Mouse (Mus musculus): Measurements from ENCODE around the gene Wnt5a. TPM values are rescaled to one million over a fixed set of nuclear protein-coding genes. Genes with fewer than 3 reads are reported as not detected.
A peak's percentile ranks its signal among the peaks of the same experiment; 100 is the strongest.

Wnt5a gene
- polyA plus RNA-seq, 1 experiment from 2014 or later, result 40.4 TPM

GRCm38 (mm10) chr14:28501216-28501878, 3.2 kb upstream of the Wnt5a start:
- Histone ChIP-seq H3K27me3 (replicated peaks; ENCODE audit: low read depth, poor library complexity, severe bottlenecking) (peaks cover 35% of the 10 kb centered on the region; the same call in 1 of the 2 replicates), H3K4me1 (peaks cover 20% of the 10 kb centered on the region), H3K36me3 (replicated peaks) (no peaks in the 10 kb centered on the region), H3K27ac (replicated peaks) (no peak overlapping the region), H3K4me3 (no peak overlapping the region), H3K9me3 (no peaks in the 10 kb centered on the region)
- WGBS, result 85% methylated on average over 12 of the region's 12 CpGs
- no peak for DNase-seq (ENCODE audit: low spot score)

GRCm38 (mm10) chr14:28503276-28503675, 1.3 kb upstream of the Wnt5a start:
- Histone ChIP-seq H3K27me3 (replicated peaks; ENCODE audit: low read depth, poor library complexity, severe bottlenecking) (peaks cover 43% of the 10 kb centered on the region), H3K27ac (replicated peaks) (no peak overlapping the region), H3K4me1 (peaks cover 30% of the 10 kb centered on the region), H3K9me3 (no peaks in the 10 kb centered on the region), H3K36me3 (replicated peaks) (no peaks in the 10 kb centered on the region), H3K4me3 (peak overlapping the region; percentile 79; the same call in 1 of the 2 replicates)
- no peak for DNase-seq (ENCODE audit: low spot score)
- 88% methylated on average over 2 of the region's 2 CpGs for whole genome bisulfite sequencing

DNA sequence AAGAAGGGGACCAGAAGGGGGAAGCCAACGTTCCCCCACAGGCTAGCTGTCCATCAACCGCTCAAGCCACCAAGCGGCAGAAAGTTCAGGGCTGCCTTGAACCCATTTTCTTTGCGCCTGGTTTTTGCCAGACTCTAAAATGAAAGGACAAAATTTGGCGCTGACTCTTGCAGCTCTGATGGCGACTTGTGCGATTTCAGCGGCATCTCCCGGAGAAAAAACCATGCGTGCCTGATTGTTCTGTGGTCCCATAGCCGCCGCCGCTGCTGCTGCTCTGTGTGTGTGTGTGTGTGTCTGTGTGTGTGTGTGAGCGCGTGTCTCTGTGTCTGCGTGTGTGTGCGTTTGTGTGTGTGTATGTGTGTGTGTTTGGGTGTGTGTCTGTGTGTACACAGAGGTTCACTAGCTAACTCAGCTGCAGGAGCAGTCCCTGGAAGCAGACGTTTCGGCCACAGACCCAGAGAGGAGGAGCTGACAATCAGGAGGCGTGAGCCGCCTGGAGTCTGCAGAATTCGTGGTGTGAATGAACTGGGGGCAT, 568 bp downstream of the Wnt5a start:
- peaks cover 48% of the 10 kb centered on the region for H3K4me1 ChIP-seq
- peak overlapping the region; percentile 99 for H3K27ac ChIP-seq (replicated peaks)
- WGBS, result under 1% methylated on average over 22 of the region's 22 CpGs
- peak overlapping the region; percentile 79 for H3K4me3 ChIP-seq
- no peak for DNase-seq (ENCODE audit: low spot score)
- H3K36me3 ChIP-seq (replicated peaks), result no peaks in the 10 kb centered on the region
- peaks cover 44% of the 10 kb centered on the region for H3K27me3 ChIP-seq (replicated peaks; ENCODE audit: low read depth, poor library complexity, severe bottlenecking)
- no peaks in the 10 kb centered on the region for H3K9me3 ChIP-seq

- Histone ChIP-seq H3K9me3 (no peaks in the 10 kb centered on the region), H3K4me3 (peak overlapping the region; percentile 79), H3K27ac (replicated peaks) (peak overlapping the region; percentile 99), H3K36me3 (replicated peaks) (no peaks in the 10 kb centered on the region), H3K4me1 (peaks cover 55% of the 10 kb centered on the region), H3K27me3 (replicated peaks; ENCODE audit: low read depth, poor library complexity, severe bottlenecking) (peaks cover 38% of the 10 kb centered on the region)
- peak; percentile 79 for DNase-seq (ENCODE audit: low spot score)
- WGBS, result under 1% methylated on average over 62 of the region's 62 CpGs
Measured at GRCm38 (mm10) chr14:28505586-28506375, 1.2 kb downstream of the Wnt5a start.

- WGBS, result under 1% methylated on average over 29 of the region's 29 CpGs
Measured at GRCm38 (mm10) chr14:28506376-28506831, 1.9 kb downstream of the Wnt5a start.

DNA sequence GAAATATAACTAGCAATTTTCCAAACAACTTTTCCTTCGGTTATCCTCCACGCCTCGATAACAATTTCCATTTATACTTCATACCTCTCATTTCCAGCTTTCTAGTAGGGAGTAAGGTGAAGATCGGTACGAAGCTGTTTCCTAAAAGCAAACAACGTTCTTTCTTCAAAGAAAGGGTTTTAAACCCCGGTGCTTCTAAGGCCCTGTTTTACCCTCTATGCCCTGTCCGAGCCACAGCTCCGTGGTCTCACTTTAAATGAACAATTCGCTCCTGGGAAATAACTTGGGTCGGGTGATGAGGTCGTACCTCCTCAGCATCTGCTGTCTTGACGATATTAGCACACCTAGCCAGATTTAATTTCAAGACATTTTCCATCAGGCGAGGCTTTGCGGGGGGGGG, 2.5 kb downstream of the Wnt5a start:
- peak overlapping the region; percentile 99 for H3K27ac ChIP-seq (replicated peaks)
- WGBS, result under 1% methylated on average over 15 of the region's 15 CpGs
- H3K36me3 ChIP-seq (replicated peaks), result no peaks in the 10 kb centered on the region
- H3K27me3 ChIP-seq (replicated peaks; ENCODE audit: low read depth, poor library complexity, severe bottlenecking), result peaks cover 36% of the 10 kb centered on the region
- DNase-seq (ENCODE audit: low spot score), result no peak
- H3K4me3 ChIP-seq, result peak overlapping the region; percentile 79
- no peaks in the 10 kb centered on the region for H3K9me3 ChIP-seq
- peaks cover 67% of the 10 kb centered on the region for H3K4me1 ChIP-seq

More at GRCm38 (mm10) chr14:28506376-28506831, 1.9 kb downstream of the Wnt5a start:
- Histone ChIP-seq H3K36me3 (replicated peaks) (no peaks in the 10 kb centered on the region), H3K27me3 (replicated peaks; ENCODE audit: low read depth, poor library complexity, severe bottlenecking) (peaks cover 33% of the 10 kb centered on the region), H3K4me3 (peak overlapping the region; percentile 79), H3K9me3 (no peaks in the 10 kb centered on the region), H3K4me1 (peaks cover 61% of the 10 kb centered on the region), H3K27ac (replicated peaks) (peak overlapping the region; percentile 99)
- DNase-seq (ENCODE audit: low spot score), result peak; percentile 83

DNA sequence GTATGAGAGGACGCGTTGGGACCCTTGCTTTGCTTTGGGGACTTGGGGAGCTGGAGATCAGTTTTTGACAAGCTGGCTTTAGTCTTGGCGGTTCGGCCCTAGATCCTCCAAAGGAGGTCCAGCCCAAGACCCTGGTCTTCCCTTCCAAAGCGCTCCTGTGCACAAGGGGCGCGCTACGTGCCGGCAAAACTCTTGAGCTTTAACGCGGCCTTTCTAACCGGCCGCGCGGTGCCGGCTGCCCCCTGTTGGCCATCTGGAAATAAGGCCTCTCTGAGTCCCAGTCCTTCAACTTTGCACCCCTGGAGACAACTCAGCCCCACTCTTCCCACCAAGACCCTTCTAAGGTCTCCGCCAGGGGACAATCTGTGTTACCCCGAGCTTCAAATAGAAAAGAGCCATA, 2.9 kb downstream of the Wnt5a start:
- peak overlapping the region; percentile 79 for H3K4me3 ChIP-seq
- peaks cover 5% of the 10 kb centered on the region; the same call in 1 of the 2 replicates for H3K36me3 ChIP-seq (replicated peaks)
- peaks cover 36% of the 10 kb centered on the region for H3K27me3 ChIP-seq (replicated peaks; ENCODE audit: low read depth, poor library complexity, severe bottlenecking)
- under 1% methylated on average over 18 of the region's 18 CpGs for WGBS
- DNase-seq (ENCODE audit: low spot score), result peak; percentile 89
- H3K9me3 ChIP-seq, result no peaks in the 10 kb centered on the region
- peaks cover 71% of the 10 kb centered on the region for H3K4me1 ChIP-seq
- H3K27ac ChIP-seq (replicated peaks), result peak overlapping the region; percentile 99

DNA sequence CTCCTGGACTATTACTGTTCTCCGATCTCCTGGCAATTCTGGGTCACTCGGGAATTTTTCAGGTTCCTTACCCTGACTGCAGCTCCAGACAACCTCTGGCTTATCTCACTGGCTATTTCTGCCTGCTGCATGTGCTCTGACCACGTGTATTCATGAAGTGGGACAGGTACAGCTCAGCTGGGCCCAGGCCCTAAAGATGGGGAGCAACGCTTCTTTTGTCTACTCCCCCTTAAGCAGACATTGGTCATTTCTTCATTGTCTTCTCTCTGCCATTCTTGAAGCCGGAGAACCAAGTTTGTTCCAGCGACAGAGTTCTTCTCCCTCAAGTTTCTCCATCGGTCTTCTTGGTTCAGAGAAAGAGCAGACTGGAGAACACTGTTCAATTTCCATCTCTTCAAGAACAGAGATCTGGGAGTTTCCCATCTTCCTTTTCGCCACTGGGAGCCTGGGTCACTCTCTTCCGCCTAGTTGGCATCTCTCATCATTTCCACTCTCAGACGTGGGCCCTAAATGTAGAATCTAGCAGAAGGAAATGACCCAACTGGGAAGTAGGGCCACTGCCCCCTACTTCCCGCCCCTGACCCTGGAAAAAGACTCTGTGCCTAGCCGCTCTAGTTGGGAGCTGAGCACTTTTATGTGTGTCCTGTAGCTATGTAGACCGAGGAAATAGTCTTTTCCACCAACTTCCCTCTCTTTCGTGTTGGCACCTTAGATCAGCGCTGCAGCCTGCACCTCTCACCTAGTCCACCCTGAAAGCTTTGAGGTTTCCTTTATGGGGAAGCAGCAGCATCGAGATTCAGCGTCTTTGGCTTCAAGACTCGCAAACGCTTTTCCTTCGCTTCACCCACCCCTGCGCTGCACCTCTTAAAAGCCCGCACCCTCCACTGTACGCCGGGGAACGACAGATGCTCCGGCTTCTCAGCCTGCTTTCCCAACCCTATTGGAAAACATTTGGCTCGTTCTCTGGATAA, 4.0 kb downstream of the Wnt5a start:
- DNase-seq (ENCODE audit: low spot score), result peak; percentile 51
- WGBS, result 9% methylated on average over 27 of the region's 27 CpGs
- peak overlapping the region; percentile 79 for H3K4me3 ChIP-seq
- peaks cover 16% of the 10 kb centered on the region for H3K36me3 ChIP-seq (replicated peaks)
- no peaks in the 10 kb centered on the region for H3K9me3 ChIP-seq
- peak overlapping the region; percentile 99 for H3K27ac ChIP-seq (replicated peaks)
- peaks cover 76% of the 10 kb centered on the region for H3K4me1 ChIP-seq
- H3K27me3 ChIP-seq (replicated peaks; ENCODE audit: low read depth, poor library complexity, severe bottlenecking), result peaks cover 36% of the 10 kb centered on the region

DNA sequence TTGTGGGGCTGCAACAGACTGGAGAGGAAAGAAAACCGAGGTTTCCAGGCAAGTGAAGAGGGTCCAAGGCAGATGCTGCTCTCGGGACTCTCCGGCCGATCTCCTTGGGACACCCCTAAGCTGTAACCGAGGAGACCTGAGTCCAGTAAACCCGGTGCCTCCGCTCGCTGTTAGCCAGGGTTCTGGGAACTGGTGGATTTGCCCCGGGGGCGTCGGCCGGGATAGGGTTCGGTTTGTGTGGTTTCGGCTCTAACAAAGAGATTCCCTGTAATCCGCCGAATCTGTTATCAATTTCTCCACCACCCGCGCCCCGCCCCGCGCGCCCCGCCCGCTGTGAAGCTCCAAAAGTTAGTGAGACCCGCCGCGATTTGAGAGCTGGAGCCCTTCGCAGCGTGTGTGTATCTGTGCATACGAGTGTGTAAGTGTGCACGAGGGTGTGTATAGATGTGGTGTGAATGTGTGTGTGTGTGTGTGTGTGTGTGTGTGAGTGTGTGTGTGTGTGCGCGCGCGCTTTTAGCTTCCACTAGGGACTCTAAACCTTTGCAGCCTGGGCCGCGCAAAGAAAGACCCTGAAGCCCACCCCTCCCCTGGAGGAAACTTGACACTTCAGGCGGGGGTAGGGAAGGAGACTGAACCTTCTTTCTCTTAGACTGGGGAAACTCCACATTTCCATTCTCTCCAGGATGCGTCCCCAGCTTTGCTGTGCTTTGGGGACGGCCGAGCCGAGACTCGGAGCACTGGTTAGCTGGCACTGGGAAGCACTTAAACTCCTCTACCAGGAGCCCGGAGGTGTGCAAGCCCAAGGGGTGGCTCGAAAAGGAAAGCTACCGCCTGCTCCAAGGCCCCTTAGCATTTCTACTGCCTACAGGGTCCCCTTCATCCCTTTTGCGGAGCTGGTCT, 5.1 kb downstream of the Wnt5a start:
- H3K4me3 ChIP-seq, result peak overlapping the region; percentile 79
- WGBS, result under 1% methylated on average over 47 of the region's 47 CpGs
- H3K27me3 ChIP-seq (replicated peaks; ENCODE audit: low read depth, poor library complexity, severe bottlenecking), result peaks cover 39% of the 10 kb centered on the region
- H3K9me3 ChIP-seq, result no peaks in the 10 kb centered on the region
- peaks cover 25% of the 10 kb centered on the region for H3K36me3 ChIP-seq (replicated peaks)
- H3K4me1 ChIP-seq, result peaks cover 77% of the 10 kb centered on the region
- DNase-seq (ENCODE audit: low spot score), result peak; percentile 90
- H3K27ac ChIP-seq (replicated peaks), result peak overlapping the region; percentile 99

DNA sequence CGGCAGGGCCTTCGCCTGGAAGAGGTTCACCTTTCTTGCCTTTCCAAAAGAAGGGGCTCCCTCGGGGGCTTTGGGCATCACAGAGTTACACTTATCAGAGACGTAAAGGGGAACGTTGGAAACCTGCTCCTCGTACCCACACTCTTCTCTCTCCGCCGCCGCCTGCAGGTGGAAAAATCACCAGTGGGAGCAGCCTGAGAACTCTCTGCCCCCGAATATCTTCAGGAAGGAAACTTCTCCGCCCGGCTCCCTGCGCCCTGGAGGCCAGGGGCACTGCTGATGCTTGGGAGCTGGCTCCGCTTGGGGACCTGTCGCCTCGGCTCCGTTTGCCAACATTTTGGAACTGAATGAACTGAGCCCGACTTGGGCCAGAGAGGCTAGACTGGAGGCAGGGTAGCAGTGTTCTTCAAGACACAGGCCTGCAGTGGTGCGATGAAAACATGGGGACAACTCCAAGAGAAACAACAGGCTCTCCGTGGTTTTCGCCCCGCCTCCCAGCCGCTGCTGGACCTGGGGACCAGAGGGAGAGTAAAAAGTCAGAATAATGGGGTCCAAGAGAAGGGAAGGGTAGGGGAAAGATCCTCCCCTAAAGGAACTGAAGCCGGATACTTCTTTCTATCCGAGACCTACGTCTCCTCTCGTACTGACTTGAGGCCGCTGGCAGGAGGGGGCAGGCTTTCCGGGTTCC, 5.9 kb downstream of the Wnt5a start:
- peak overlapping the region; percentile 99 for H3K27ac ChIP-seq (replicated peaks)
- peaks cover 44% of the 10 kb centered on the region for H3K27me3 ChIP-seq (replicated peaks; ENCODE audit: low read depth, poor library complexity, severe bottlenecking)
- H3K36me3 ChIP-seq (replicated peaks), result peaks cover 33% of the 10 kb centered on the region
- peak; percentile 69 for DNase-seq (ENCODE audit: low spot score)
- H3K4me1 ChIP-seq, result peaks cover 82% of the 10 kb centered on the region
- under 1% methylated on average over 29 of the region's 29 CpGs for WGBS
- H3K9me3 ChIP-seq, result no peaks in the 10 kb centered on the region
- peak overlapping the region; percentile 79 for H3K4me3 ChIP-seq

All from embryonic facial prominence, embryonic 10.5 days (tissue).